Mouse (Mus musculus) megakaryocyte, embryonic 14.5 days (primary cell): ENCODE data around the gene Plcb4. TPM values are rescaled to one million over a fixed set of nuclear protein-coding genes. Genes with fewer than 3 reads are reported as not detected.

ENCODE experiments used
- H3K27me3 ChIP-seq: replicated peaks from 2 replicates; pipeline ENCODE3; 2012; ENCODE audit warnings: inconsistent platforms
- H3K36me3 ChIP-seq: replicated peaks from 2 replicates; pipeline ENCODE3; 2012; ENCODE audit warnings: low read length, inconsistent platforms, mixed read lengths
- H3K4me1 ChIP-seq: 2 replicates; pipeline ENCODE4 v1.6.1; 2012; ENCODE audit warnings: inconsistent platforms
- H3K4me3 ChIP-seq: replicated peaks from 2 replicates; pipeline ENCODE3; 2012; ENCODE audit warnings: moderate library complexity, mild to moderate bottlenecking, inconsistent platforms
- H3K9me3 ChIP-seq: 2 replicates; pipeline ENCODE4 v1.6.1; 2012; ENCODE audit warnings: inconsistent platforms
- FLI1 ChIP-seq: IDR thresholded peaks from 2 replicates; pipeline ENCODE4 v1.6.1; 2012; ENCODE audit warnings: low read length, inconsistent platforms, mixed read lengths
- GATA1 ChIP-seq: IDR thresholded peaks from 3 replicates; pipeline ENCODE4 v1.6.1; 2012; ENCODE audit warnings: mixed read lengths, low read length, inconsistent platforms, borderline replicate concordance
- polyA plus RNA-seq: library from polyadenylated mRNA; stranded (reverse); fragments of >175 nt; gene quantifications from 2 replicates; pipeline ENCODE4 v1.2.3, GENCODE M21; 2012; ENCODE audit warnings: low replicate concordance; ENCODE audit not compliant: insufficient read depth

Gene Plcb4
- polyA plus RNA-seq, 1 experiment: 5.4 TPM

DNA sequence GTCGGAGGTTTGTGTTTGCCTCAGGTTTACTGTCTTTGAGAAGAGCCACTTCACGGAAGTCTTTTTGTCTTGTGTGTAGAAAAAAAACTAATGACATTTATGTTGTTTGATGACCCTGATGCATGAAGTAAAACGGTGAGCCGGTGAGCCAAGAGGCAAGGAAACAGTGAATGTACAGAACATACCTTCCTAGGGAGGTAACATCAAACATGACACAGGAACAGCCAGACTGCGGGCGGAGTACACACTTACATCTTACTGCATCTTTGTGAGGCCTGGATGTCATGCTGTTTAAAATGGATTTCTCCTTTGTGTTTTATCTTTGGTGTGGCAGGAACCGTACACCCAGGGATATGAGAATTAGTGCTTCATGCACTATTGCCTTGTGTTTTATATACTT is 340.1 kb downstream of the Plcb4 start:
- Histone ChIP-seq H3K9me3 (no peaks in the 10 kb centered on the region), H3K4me3 (no peak overlapping the region), H3K36me3 (peaks cover 17% of the 10 kb centered on the region), H3K27me3 (no peaks in the 10 kb centered on the region), H3K4me1 (peaks cover 10% of the 10 kb centered on the region; the same call in 1 of the 2 replicates)
- TF ChIP-seq FLI1 (no peak), GATA1 (no peak)

DNA sequence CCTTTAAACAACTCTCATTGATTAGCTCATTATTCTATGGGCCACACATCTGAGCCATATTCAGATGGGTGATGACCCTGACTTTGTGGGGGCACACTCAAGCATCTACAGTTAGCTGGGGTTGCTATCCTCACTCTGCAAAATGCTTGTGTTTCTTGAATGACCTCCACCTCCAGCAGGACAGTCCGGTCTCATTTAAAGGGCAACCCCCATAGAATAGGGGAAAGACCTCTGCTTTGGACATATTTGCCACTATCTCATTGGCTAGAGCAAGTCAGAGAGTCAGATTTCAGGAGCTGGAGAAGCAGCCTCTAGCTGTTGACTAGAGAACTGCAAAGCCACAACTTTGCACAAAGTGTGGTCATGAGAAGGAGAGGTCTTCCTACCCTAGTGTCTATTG is 340.6 kb downstream of the Plcb4 start:
- TF ChIP-seq FLI1 (no peak), GATA1 (no peak)
- Histone ChIP-seq H3K9me3 (no peaks in the 10 kb centered on the region), H3K36me3 (peaks cover 19% of the 10 kb centered on the region), H3K4me3 (no peak overlapping the region), H3K27me3 (no peaks in the 10 kb centered on the region), H3K4me1 (peaks cover 10% of the 10 kb centered on the region; the same call in 1 of the 2 replicates)

DNA sequence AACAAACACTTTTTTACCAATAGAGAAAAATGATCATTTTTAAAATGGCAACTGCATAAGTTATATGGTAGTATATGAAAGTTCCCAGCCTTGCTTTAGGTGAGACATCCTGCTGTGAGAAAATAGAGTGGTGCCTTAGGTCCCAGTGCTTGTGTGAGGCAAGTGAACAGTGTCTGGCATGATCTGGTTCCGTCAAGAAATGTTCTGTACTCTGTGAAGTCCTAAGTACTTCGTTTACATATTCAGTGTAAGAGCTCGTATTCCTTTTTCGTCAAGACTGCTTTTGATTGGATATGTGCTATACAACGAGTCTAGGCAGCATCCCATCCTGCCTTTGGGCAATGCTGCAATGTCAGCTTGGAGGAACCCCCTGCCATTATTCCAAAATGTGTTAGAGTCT is 342.1 kb downstream of the Plcb4 start:
- Histone ChIP-seq H3K4me3 (no peak overlapping the region), H3K9me3 (no peaks in the 10 kb centered on the region), H3K27me3 (no peaks in the 10 kb centered on the region), H3K36me3 (peaks cover 14% of the 10 kb centered on the region), H3K4me1 (peaks cover 16% of the 10 kb centered on the region)
- TF ChIP-seq FLI1 (no peak), GATA1 (no peak)

DNA sequence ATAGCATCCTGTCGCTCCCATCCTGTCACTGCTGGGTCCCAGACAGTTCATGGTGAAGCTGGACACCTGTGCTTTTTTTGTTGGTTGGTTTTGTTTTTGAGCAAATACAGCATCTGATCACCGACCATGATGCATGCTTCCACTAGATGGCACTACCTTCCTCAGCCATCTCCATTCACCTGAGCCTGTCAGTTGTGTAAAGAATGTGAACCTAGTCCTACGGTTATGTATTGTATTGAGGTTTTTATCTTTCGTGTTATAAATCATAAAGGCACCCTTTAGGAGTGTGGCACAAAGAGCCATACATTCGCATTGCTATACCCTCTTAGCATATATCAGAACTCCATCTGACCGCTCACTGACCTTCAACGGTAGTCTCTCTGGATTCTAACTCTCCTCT is 343.3 kb downstream of the Plcb4 start:
- Histone ChIP-seq H3K36me3 (peaks cover 14% of the 10 kb centered on the region), H3K4me1 (peaks cover 22% of the 10 kb centered on the region), H3K27me3 (no peaks in the 10 kb centered on the region), H3K4me3 (no peak overlapping the region), H3K9me3 (no peaks in the 10 kb centered on the region)
- no peak for TF ChIP-seq FLI1

DNA sequence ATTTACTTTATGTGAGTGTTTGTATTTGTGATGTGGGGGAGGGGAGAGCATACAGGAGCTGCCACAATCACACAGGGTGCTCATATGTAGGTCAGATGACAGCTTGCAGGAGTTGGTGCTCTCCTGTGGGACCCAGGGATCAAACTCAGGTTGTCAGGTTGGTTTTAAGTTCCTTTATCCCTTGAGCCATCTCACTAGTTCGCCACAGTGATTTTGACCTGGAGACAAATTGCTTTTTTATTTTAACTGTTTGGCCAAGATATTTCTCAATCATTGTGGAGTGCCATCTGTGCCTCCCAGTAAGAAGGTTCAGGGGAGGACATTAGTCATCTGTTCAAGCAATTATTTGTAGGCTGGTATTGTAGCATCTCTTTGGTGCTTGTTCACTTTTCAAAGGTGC is 345.0 kb downstream of the Plcb4 start:
- H3K36me3 ChIP-seq: peaks cover 30% of the 10 kb centered on the region
- H3K27me3 ChIP-seq: no peaks in the 10 kb centered on the region
- H3K4me3 ChIP-seq: no peak overlapping the region
- no peak for TF ChIP-seq FLI1
- no peak for TF ChIP-seq GATA1
- H3K9me3 ChIP-seq: no peaks in the 10 kb centered on the region
- H3K4me1 ChIP-seq: peaks cover 22% of the 10 kb centered on the region

DNA sequence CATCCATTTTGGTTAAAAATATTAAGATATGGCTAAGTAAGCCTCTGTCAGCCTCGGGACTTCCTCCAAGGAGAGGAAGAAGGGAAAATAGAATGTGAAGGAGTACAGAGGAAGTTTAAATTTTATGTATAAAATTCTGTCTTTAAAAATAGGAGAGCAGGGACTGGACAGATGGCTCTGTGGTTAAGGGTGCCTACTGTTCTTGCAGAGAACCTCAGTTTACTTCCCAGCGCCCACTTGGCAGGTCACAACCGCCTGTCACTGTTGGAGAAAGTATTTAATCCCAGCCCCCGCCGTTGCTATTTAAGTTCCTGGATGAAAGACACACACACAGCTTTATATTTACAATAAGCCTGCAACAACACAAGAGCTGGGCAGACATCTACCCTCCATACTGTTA is 347.5 kb downstream of the Plcb4 start:
- TF ChIP-seq FLI1 (no peak), GATA1 (no peak)
- Histone ChIP-seq H3K9me3 (no peaks in the 10 kb centered on the region), H3K27me3 (no peaks in the 10 kb centered on the region), H3K4me1 (peaks cover 22% of the 10 kb centered on the region), H3K4me3 (no peak overlapping the region), H3K36me3 (peaks cover 32% of the 10 kb centered on the region)

DNA sequence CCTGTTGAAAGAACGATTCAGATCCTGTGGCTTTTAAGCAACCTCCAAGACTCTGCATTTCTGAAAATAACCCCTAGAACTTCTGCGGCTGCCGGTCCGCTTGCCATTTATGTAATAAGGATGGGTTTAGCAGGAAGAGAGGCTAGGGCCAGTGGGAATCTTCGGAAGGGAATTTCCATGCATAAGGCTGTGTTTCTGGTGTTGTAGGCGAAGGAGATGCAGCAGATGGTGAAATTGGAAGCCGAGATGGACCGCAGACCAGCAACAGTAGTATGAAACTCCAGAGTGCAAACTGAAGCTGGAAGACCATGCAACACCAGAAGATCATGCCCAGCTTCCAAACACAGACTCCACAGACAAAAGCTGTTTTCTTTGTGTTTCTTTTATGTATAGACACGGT is 353.9 kb downstream of the Plcb4 start:
- no peak for TF ChIP-seq GATA1
- TF ChIP-seq FLI1: no peak
- no peak overlapping the region for H3K4me3 ChIP-seq

DNA sequence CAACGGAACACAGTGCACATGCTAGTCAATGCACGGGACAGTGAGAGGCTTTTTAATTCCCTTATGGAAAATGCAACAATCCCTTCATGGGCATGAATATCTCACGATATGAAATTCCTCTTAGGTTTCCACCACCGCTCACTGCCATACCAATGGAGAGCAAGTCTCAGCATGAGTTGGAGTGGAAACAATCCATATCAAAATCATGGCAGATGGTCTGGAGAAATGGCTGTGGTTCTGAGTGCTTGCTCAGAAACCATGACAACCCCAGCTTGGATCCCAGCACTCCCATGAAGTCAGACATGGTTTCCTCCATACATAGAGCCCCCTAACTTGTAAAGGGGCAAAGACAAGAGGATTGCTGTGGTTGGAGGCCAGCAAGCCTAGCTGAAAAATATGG is 389.7 kb downstream of the Plcb4 start:
- Histone ChIP-seq H3K36me3 (no peaks in the 10 kb centered on the region), H3K4me1 (peaks cover 11% of the 10 kb centered on the region), H3K27me3 (peaks cover 30% of the 10 kb centered on the region), H3K4me3 (no peak overlapping the region), H3K9me3 (no peaks in the 10 kb centered on the region)
- TF ChIP-seq GATA1 (no peak), FLI1 (no peak)

More for the DNA sequence above, 353.9 kb downstream of the Plcb4 start:
- Histone ChIP-seq H3K36me3 (peaks cover 21% of the 10 kb centered on the region), H3K27me3 (no peaks in the 10 kb centered on the region), H3K4me1 (peaks cover 7% of the 10 kb centered on the region), H3K9me3 (no peaks in the 10 kb centered on the region)

DNA sequence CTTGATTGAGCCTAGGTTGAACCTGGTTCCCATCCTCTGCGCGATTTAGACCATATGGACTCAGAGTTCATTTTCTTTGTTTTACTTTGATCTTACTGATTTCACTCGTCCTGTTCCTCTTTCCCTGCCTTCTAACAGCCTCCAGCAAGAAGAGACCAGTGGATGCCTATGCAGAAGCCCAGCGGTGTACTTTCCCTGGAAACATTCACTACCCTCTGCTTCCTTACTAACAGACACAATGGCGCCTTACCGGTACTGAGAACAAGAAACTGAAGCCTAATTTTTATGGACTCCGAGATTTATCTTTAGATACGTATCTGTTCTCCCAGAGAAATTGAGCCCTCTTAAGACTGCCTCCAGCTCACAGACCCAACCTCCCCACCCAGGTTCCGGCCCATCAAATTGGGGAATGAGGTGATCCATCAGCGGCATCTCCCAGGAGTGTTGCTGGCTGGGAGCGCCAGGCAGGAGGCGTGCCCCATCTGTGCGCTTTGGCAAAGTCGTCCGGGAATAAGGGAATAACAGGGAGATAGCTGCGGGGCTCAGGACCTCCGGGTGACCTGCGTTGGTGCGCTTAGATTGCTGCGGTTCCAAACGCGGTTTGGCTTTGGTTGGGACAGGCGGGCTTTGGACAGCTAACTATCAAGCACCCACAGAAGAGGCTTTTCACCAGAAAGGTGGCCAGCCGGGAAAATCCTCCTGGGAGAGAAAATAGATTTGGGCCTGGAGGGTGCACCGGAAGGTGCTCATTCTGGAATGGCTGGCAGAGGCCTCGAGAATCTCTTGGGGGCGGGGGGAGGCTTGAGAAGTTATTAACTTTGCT is 392.2 kb downstream of the Plcb4 start:
- H3K4me3 ChIP-seq: no peak overlapping the region
- H3K36me3 ChIP-seq: no peaks in the 10 kb centered on the region
- no peaks in the 10 kb centered on the region for H3K9me3 ChIP-seq
- no peak for TF ChIP-seq FLI1
- no peak for TF ChIP-seq GATA1
- H3K4me1 ChIP-seq: peaks cover 11% of the 10 kb centered on the region
- peaks cover 32% of the 10 kb centered on the region for H3K27me3 ChIP-seq

DNA sequence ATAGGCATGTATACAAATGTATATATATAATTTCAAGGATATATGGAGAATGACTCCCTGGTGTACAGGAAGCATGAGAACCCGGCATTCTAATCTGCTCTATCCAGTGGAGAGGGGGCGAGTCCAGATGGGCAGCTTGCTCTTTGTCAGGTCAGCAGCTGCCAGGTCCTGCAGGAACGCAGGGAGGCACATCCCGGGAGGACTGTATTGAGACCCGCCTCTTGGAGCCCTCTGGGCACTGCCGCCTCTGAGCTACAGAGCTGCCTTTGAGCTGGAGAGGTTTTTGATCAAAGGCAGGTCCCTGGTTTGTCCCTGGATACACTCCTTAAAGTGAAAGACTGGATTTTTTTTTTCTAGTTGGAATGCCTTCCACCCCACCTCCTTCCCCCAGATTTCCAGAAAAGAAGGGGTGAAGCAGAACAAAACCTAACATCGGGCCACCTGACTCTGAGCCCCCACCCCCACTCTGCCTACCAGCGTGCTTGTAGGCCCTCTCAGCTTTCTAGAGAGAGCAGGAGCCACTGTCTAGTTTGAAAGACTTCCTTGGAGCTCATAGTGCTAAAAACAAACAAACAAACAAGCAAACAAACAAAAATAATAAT is 393.0 kb downstream of the Plcb4 start, which contains the start of gene Lamp5:
Gene Lamp5, plus strand, starts transcription at position 552 of the 602 bp plus-strand sequence.
- Histone ChIP-seq H3K27me3 (peaks cover 32% of the 10 kb centered on the region), H3K9me3 (no peaks in the 10 kb centered on the region), H3K4me1 (peaks cover 11% of the 10 kb centered on the region), H3K4me3 (no peak within 1 kb of the TSS), H3K36me3 (no peaks in the 10 kb centered on the region)
- TF ChIP-seq FLI1 (no peak), GATA1 (no peak)
